Mouse (Mus musculus): ENCODE measurements at regions not wholly inside any gene's neighbourhood (a gene's known extent, or its start where the extent isn't known, plus 50 kb on each side); places are given as distances from the start of the nearest gene placed in this dataset.

DNA sequence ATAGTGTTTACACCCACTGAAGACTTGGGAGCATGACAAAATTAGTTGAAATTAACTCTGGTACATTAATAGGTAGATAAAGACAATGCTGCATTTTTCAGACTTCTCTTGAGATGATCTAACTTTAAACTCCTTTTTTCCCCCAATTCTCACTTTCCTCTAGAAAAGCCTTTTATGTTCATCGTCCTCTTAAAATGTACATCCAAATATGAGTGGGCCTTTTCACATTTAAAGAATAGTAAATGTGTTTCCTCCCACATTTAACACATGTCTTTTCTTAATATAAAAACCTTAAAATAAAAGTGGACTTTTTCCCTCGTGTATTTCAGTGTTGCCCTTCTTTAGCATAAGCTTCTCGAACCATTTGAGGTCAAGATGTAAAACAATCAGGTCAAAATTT lies 535.5 kb downstream of the Cetn3 start:
- no peaks in the 10 kb centered on the region for H3K27me3 ChIP-seq (ENCODE audit: insufficient read depth, low read length)
- no peaks in the 10 kb centered on the region for H3K4me1 ChIP-seq (ENCODE audit: insufficient read depth, low read length)
- no peaks in the 10 kb centered on the region for H3K36me3 ChIP-seq (ENCODE audit: insufficient read depth, low read length)
- ATAC-seq (ENCODE audit: low FRiP score): no peak
- H3K9ac ChIP-seq (replicated peaks; ENCODE audit: low read length, poor library complexity, severe bottlenecking): no peak overlapping the region
- 78% methylated on average over 3 of the region's 3 CpGs for WGBS
- no peak for DNase-seq (ENCODE audit: low spot score)
- no peaks in the 10 kb centered on the region for H3K9me3 ChIP-seq (ENCODE audit: low read length)
- no peak overlapping the region for H3K4me2 ChIP-seq (ENCODE audit: low read depth, low read length, poor library complexity, severe bottlenecking)
- H3K4me3 ChIP-seq (ENCODE audit: low read depth, low read length): no peak overlapping the region
- no peak for TF ChIP-seq CTCF (IDR thresholded peaks at IDR 0.05)
- H3K27ac ChIP-seq (ENCODE audit: low read depth, low read length): no peak overlapping the region

DNA sequence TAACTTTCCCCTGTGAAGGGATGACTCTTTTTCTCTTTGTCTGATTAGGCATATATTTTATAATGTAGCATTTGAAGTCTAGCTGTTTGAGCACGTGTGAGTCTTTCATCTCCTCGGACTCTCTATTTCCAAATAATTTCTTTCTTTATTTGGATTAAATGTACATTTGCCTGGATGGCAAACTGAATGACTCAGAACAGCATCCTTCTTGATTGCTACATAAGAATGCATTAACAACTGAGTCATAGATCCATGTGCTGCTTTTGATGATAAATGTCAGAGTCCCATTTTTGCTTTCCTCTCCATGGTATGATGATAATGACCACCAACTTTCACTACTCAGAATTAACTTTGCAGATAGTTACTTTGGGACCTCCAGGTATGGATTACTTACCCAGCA lies 571.5 kb downstream of the Cetn3 start:
- DNase-seq (ENCODE audit: low spot score) (no peak), ATAC-seq (ENCODE audit: low FRiP score) (no peak)
- 73% methylated on average over 2 of the region's 2 CpGs for WGBS
- Histone ChIP-seq H3K4me1 (ENCODE audit: insufficient read depth, low read length) (no peaks in the 10 kb centered on the region), H3K9me3 (ENCODE audit: low read length) (no peaks in the 10 kb centered on the region), H3K27ac (ENCODE audit: low read depth, low read length) (no peak overlapping the region), H3K4me2 (ENCODE audit: low read depth, low read length, poor library complexity, severe bottlenecking) (no peak overlapping the region), H3K4me3 (ENCODE audit: low read depth, low read length) (no peak overlapping the region), H3K9ac (replicated peaks; ENCODE audit: low read length, poor library complexity, severe bottlenecking) (no peak overlapping the region), H3K36me3 (ENCODE audit: insufficient read depth, low read length) (no peaks in the 10 kb centered on the region), H3K27me3 (ENCODE audit: insufficient read depth, low read length) (no peaks in the 10 kb centered on the region)
- TF ChIP-seq CTCF (IDR thresholded peaks at IDR 0.05): no peak

DNA sequence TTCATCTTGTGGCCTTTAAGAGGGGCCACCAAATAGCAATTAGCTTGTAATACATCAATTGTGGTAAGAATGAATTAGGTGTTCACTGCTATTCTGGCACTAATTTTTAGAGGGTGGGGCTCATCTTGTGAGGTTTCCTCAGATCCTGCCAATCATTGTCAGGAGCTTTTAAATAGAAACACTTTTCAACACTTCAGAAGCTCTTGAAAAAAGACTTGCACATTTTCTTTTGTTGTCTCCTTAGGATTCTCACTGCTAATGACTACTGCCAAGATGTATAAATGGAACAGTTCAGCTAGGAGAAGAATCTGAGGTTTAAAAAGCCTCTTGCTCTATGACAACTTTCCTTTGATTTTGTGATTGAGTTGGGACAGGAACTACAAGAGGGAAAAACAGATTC lies 572.4 kb downstream of the Cetn3 start:
- no peak for ATAC-seq (ENCODE audit: low FRiP score)
- H3K36me3 ChIP-seq (ENCODE audit: insufficient read depth, low read length): no peaks in the 10 kb centered on the region
- TF ChIP-seq CTCF (IDR thresholded peaks at IDR 0.05): no peak
- H3K9me3 ChIP-seq (ENCODE audit: low read length): no peaks in the 10 kb centered on the region
- no peak overlapping the region for H3K27ac ChIP-seq (ENCODE audit: low read depth, low read length)
- H3K9ac ChIP-seq (replicated peaks; ENCODE audit: low read length, poor library complexity, severe bottlenecking): no peak overlapping the region
- H3K4me1 ChIP-seq (ENCODE audit: insufficient read depth, low read length): no peaks in the 10 kb centered on the region
- no peak overlapping the region for H3K4me2 ChIP-seq (ENCODE audit: low read depth, low read length, poor library complexity, severe bottlenecking)
- no peaks in the 10 kb centered on the region for H3K27me3 ChIP-seq (ENCODE audit: insufficient read depth, low read length)
- no peak for DNase-seq (ENCODE audit: low spot score)
- H3K4me3 ChIP-seq (ENCODE audit: low read depth, low read length): no peak overlapping the region

DNA sequence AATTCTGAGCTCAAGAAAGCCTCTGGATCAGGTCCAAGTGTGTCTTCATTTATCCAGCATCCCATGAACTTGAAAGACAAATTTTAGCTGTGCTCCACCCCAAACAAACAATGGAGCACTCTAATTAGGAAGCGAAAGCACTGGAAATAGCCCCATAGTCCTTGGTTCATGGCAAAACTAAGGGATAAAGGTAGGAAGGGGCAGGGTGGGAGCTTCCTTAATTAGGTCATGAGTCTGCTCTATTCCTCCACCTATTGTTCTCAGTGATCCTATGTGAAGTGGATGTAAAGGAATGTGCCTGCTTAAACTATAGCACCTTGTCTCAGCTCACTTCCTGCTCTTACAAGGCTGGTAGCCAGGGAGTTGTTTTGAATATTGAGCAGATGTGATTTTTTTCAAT lies 576.6 kb downstream of the Cetn3 start:
- WGBS: 77% methylated on average over 1 of the region's 1 CpGs
- H3K4me1 ChIP-seq (ENCODE audit: insufficient read depth, low read length): no peaks in the 10 kb centered on the region
- DNase-seq (ENCODE audit: low spot score) (no peak), ATAC-seq (ENCODE audit: low FRiP score) (no peak)
- no peak for TF ChIP-seq CTCF (IDR thresholded peaks at IDR 0.05)
- H3K4me3 ChIP-seq (ENCODE audit: low read depth, low read length): no peak overlapping the region
- H3K9ac ChIP-seq (replicated peaks; ENCODE audit: low read length, poor library complexity, severe bottlenecking): no peak overlapping the region
- H3K4me2 ChIP-seq (ENCODE audit: low read depth, low read length, poor library complexity, severe bottlenecking): no peak overlapping the region
- H3K36me3 ChIP-seq (ENCODE audit: insufficient read depth, low read length): no peaks in the 10 kb centered on the region
- no peaks in the 10 kb centered on the region for H3K9me3 ChIP-seq (ENCODE audit: low read length)
- H3K27ac ChIP-seq (ENCODE audit: low read depth, low read length): no peak overlapping the region
- no peaks in the 10 kb centered on the region for H3K27me3 ChIP-seq (ENCODE audit: insufficient read depth, low read length)

DNA sequence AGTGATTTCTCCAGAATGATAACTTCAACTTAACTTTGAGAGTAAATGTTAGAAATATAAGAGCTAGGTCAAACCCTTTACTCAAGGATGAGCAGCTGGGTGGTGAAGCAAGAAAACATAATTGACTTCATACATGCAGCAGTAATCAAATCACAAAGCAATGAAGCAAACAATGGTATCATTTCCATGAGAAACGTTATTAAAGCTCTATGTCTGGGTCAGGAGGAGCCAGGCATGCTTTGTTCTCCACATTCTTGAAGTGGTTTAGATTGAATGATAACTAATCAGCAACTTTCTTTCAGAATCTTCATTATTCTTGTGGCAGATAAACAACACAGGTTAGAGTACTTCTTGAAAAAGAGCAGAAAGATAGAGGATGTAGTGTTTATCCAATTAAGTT lies 577.8 kb downstream of the Cetn3 start:
- Histone ChIP-seq H3K36me3 (ENCODE audit: insufficient read depth, low read length) (no peaks in the 10 kb centered on the region), H3K27me3 (ENCODE audit: insufficient read depth, low read length) (no peaks in the 10 kb centered on the region), H3K27ac (ENCODE audit: low read depth, low read length) (no peak overlapping the region), H3K4me2 (ENCODE audit: low read depth, low read length, poor library complexity, severe bottlenecking) (no peak overlapping the region), H3K4me1 (ENCODE audit: insufficient read depth, low read length) (no peaks in the 10 kb centered on the region), H3K4me3 (ENCODE audit: low read depth, low read length) (no peak overlapping the region), H3K9ac (replicated peaks; ENCODE audit: low read length, poor library complexity, severe bottlenecking) (no peak overlapping the region), H3K9me3 (ENCODE audit: low read length) (no peaks in the 10 kb centered on the region)
- ATAC-seq (ENCODE audit: low FRiP score) (no peak), DNase-seq (ENCODE audit: low spot score) (no peak)
- WGBS: 49% methylated on average over 1 of the region's 1 CpGs
- no peak for TF ChIP-seq CTCF (IDR thresholded peaks at IDR 0.05)

DNA sequence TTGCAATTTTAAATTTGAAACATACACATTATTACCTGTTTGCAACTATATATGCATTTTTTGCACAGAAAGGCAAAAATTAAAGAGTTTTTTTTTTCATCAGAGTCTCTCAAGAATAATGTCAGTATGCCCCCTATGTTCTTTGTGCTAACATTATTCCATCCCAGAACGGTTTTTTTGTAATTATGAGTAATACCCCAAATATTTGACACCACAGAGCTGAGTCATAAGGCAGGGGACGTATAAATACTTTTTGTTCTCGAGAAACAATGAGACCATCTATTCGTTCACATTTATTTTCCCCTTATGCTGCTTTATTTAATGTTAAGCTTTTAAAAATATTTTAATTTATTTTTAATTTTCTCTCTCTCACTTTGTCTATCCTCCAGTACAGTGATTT lies 578.5 kb downstream of the Cetn3 start:
- Histone ChIP-seq H3K27me3 (ENCODE audit: insufficient read depth, low read length) (no peaks in the 10 kb centered on the region), H3K27ac (ENCODE audit: low read depth, low read length) (no peak overlapping the region), H3K36me3 (ENCODE audit: insufficient read depth, low read length) (no peaks in the 10 kb centered on the region), H3K4me3 (ENCODE audit: low read depth, low read length) (no peak overlapping the region), H3K9ac (replicated peaks; ENCODE audit: low read length, poor library complexity, severe bottlenecking) (no peak overlapping the region), H3K4me2 (ENCODE audit: low read depth, low read length, poor library complexity, severe bottlenecking) (no peak overlapping the region), H3K9me3 (ENCODE audit: low read length) (no peaks in the 10 kb centered on the region), H3K4me1 (ENCODE audit: insufficient read depth, low read length) (no peaks in the 10 kb centered on the region)
- no peak for ATAC-seq (ENCODE audit: low FRiP score)
- no peak for TF ChIP-seq CTCF (IDR thresholded peaks at IDR 0.05)
- no peak for DNase-seq (ENCODE audit: low spot score)
- 86% methylated on average over 4 of the region's 4 CpGs for WGBS

DNA sequence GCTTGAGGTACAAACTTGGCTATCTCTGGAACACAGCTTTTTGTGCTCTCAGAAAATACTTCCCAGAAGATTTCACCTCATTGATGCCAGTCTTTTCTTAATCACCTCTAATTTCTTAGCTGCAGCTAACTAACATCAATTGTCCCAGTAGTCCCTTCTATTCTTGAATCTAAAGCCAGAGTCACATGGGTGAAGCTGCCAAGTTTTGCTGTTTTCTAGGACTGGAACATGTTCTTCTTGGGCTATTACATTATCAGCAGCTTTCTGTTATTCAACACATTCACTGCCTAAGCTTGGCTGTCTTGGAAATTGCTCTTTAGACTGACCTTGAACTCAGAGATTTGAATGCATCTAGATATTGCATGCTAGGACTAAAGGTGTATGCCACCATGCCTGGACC lies 583.9 kb downstream of the Cetn3 start:
- H3K4me2 ChIP-seq (ENCODE audit: low read depth, low read length, poor library complexity, severe bottlenecking): no peak overlapping the region
- ATAC-seq (ENCODE audit: low FRiP score) (no peak), DNase-seq (ENCODE audit: low spot score) (no peak)
- H3K9me3 ChIP-seq (ENCODE audit: low read length): no peaks in the 10 kb centered on the region
- H3K27ac ChIP-seq (ENCODE audit: low read depth, low read length): no peak overlapping the region
- H3K4me1 ChIP-seq (ENCODE audit: insufficient read depth, low read length): no peaks in the 10 kb centered on the region
- no peaks in the 10 kb centered on the region for H3K27me3 ChIP-seq (ENCODE audit: insufficient read depth, low read length)
- no peak overlapping the region for H3K9ac ChIP-seq (replicated peaks; ENCODE audit: low read length, poor library complexity, severe bottlenecking)
- no peak overlapping the region for H3K4me3 ChIP-seq (ENCODE audit: low read depth, low read length)
- no peak for TF ChIP-seq CTCF (IDR thresholded peaks at IDR 0.05)
- no peaks in the 10 kb centered on the region for H3K36me3 ChIP-seq (ENCODE audit: insufficient read depth, low read length)
